Mouse (Mus musculus) bone marrow, adult 2 months (tissue): ENCODE measurements around the gene Syt6.

ENCODE experiments used
- CTCF ChIP-seq: fragments of 200-500 bp; IDR thresholded peaks from 2 replicates; pipeline ENCODE4 v1.5.1; 2011; ENCODE audit warnings: low read length, control low read depth; ENCODE audit not compliant: control insufficient read depth, insufficient read depth
- POLR2A ChIP-seq: fragments of 200-500 bp; IDR thresholded peaks from 2 replicates; pipeline ENCODE4 v1.6.1; 2011; ENCODE audit warnings: low read depth, mild to moderate bottlenecking, control low read depth, low read length, borderline replicate concordance; ENCODE audit not compliant: control insufficient read depth

DNA sequence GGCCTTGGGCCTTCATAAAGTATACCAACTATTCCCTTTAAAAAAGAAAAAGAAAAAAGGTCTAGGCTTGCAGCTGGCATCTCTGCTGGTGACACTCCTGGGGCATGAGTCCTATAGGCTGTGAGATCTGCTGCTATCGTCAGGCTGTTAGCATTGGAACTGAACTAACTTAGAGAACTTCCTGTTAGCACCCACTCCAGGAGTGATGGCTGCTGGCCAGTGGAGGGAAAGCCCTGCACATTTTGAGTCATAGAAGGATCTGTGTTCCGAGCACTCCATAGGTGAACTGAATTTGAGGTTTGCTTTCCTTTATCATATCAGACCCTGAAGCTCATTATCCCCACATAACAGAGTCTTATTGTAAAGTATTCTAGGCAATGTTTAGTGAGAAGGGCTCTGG, 85.0 kb downstream of the Syt6 start:
- TF ChIP-seq POLR2A, result no peak
- no peak for TF ChIP-seq CTCF
